Mouse (Mus musculus) left cerebral cortex, postnatal 25 days (tissue): ENCODE results near the gene Ptges3. TPM values are rescaled to one million over a fixed set of nuclear protein-coding genes. Genes with fewer than 3 reads are reported as not detected.
A peak's percentile ranks its signal among the peaks of the same experiment; 100 is the strongest.

ENCODE experiments used
- DNase-seq, 2 experiments: peaks; one replicate each; pipeline ENCODE4 v3.0.0; 2022; ENCODE audit warnings: low spot score in 2 of 2, mixed read lengths in 1 of 2
- intact Hi-C: fragments of 180-260 bp; cut with DNase I; formaldehyde crosslinking; loops from one replicate; pipeline ENCODE4 v1.15.1; 2025
- total RNA-seq, 2 experiments: library from RNA; stranded (reverse); gene quantifications; 2 replicates each; pipeline ENCODE4 v1.2.3; 2021

The Ptges3 gene
- total RNA-seq, 2 experiments from 2014 or later, result 127 to 132 TPM

DNA sequence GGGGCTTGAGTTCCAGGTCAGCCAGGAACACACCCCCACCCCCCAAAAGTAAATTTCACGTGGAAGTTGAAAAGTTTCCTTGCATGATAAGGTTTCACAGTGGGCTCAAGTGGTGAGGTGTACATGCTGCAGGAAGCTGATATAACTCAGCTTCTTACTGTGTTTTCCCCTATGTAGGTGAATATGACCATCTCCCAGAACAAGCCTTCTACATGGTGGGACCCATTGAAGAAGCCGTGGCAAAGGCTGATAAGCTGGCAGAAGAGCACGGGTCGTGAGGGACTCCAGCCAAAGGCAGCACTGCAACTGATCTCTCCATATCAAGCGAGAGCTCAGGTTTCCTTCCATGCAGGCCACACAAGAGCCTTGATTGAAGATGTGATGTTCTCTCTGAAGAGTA, 31.1 kb downstream of the Ptges3 start:
- no peak for DNase-seq
- intact Hi-C loops, result loop anchor here (10.0 kb wide), 1 partner anchor 365 kb away; the partner anchor contains the start of gene Smarcc2

GRCm38 (mm10) chr10:128090651-128091563, 32.2 kb downstream of the Ptges3 start:
- intact Hi-C loops, result loop anchor here (10.0 kb wide), 1 partner anchor 364 kb away; the partner anchor contains the start of gene Smarcc2
- DNase-seq, result peak; percentile 82 to 91

- intact Hi-C loops, result loop anchor here (2.0 to 10.0 kb wide), 2 partner anchors 97 to 363 kb away; partner anchors contain the start of gene Smarcc2
- DNase-seq, result peak; percentile 24 to 38
Observed at GRCm38 (mm10) chr10:128091564-128092505, 33.1 kb downstream of the Ptges3 start, which contains the start of gene Baz2a. Gene Baz2a, plus strand, starts transcription at chr10:128091577.

DNA sequence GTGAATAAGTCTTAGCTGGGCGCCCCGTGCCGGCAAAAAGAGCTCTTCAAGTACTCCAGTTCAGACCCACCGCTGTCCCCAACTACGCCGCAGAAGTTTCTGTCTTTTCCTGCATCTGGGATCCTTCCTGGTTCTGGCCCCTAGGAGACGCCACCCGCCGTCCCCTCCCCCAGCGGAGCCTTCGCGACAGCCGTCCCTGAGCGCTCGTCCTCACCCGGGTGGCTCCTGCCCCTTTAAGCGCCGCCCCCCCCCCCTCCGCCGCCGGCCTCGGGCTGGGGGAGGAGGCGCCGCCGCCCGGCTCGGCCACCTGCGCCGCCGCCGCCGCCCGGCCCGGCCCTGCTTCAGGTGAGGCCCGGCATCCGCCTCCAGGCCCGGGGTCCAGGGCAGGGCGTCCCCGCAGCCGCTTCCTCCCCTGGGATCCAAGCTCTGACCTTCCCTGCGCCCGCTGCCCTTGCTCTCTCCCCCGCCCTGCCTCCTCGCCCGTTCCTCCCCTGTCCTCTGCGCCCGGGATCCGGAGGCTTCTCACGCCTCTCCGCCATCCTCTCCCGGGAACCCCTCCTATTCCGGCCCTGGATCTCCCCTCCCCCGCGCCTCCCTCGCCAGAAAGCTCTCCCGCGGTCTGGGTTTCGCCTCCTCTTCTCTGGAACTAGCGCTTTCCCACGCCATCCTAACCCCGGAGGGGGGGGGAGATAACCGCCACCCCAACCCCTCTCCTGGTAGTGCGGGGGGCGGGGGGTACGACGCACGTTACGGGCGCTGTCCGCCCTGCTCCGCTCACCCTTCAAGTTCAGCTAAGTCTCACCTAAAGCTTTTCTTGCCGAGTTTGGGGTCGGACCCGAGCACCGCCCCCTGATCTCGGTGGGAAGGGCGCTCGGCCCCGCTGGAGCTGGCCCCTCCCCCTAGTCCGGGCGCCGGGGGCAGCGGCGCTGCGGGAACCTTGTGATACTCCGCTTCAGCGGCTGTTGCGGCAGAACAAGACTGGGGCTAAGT, 34.0 kb downstream of the Ptges3 start:
- peak; percentile 62 to 78 for DNase-seq
- intact Hi-C loops, result loop anchor here (2.0 to 10.0 kb wide), 2 partner anchors 96 to 362 kb away; partner anchors contain the start of gene Smarcc2

DNA sequence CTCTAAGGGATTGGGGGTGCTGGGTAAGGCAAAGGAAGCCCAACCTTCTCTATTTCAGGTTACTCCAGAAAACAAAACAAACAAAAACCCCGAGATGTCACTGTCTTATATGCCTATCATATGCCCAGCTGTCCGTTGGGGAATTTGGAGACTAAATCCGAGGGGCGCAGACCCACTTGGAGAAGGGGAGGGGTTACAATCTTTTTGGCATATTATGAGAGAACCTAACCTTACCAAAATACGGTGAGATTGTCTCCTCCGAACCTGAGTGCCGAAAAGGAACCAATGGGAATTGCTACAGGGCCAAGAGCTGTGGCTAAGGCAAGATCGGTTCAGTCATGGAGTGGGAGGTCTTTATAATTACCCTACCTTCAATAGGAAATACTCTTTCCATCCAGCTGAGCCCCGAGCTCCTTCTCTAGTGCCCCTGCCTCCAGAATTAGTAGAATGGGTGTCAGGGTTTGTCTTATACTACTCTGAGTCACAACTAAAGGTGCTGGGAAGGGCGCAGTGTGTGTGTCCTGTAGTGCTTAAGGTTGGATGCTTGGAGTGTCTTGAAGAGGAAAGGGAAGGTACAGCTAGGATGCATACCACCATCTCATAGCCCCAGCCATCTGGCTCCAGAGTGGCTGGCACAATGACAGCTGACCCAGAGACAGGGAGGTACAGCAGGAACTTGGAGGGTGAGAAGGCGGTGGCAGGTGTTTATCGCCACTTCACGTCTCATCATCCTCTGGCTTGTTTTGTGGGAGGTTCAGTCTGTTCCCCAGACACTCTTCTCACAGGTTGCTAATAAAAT, 34.9 kb downstream of the Ptges3 start:
- DNase-seq, result no peak
- intact Hi-C loops, result loop anchor here (2.0 to 10.0 kb wide), 2 partner anchors 95 to 361 kb away; partner anchors contain the start of gene Smarcc2

DNA sequence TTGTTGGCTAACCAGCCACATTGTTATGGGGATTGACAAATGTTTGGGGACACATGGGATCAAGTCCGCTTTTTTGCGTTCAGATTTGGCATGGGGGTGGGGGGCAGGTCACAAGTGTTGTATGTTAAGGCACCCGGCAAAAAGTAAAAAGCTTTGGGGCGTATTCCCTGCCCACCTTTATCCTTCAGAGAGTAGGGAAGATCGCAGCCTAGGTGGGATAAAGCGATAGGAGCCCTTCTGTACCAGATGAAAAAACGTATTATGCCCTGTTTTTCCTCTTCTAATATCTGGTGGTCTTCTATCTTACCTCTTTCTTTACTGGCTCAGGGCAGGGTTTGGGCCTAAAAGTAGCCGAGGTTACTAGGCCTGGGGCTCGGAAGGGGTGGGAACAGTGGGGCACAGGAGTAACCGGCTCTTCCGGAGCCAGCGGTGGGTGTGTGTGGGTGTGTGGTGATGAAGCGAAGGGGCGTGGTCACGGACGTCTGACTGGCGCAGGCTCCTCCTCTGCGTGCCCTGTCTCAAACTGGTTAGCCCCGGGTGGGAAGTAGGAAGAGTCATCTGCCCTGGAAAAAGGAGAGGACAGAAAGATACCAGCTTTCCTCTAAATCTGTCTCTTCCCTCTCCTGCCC, 35.7 kb downstream of the Ptges3 start:
- intact Hi-C loops, result loop anchor here (10.0 kb wide), 1 partner anchor 360 kb away; the partner anchor contains the start of gene Smarcc2

GRCm38 (mm10) chr10:128095003-128095636, 36.4 kb downstream of the Ptges3 start:
- DNase-seq, result no peak
- intact Hi-C loops, result loop anchor here (10.0 kb wide), 1 partner anchor 360 kb away; the partner anchor contains the start of gene Smarcc2

More for the DNA sequence above, 35.7 kb downstream of the Ptges3 start:
- peak; percentile 51 to 71 for DNase-seq

- no peak for DNase-seq
- intact Hi-C loops, result loop anchor here (1.0 to 10.0 kb wide), 2 partner anchors 80 to 358 kb away; partner anchors contain the start of gene Smarcc2
Observed at GRCm38 (mm10) chr10:128096313-128096692, 37.5 kb downstream of the Ptges3 start.

- intact Hi-C loops, result loop anchor here (1.0 to 10.0 kb wide), 2 partner anchors 79 to 358 kb away; partner anchors contain the start of gene Smarcc2
- DNase-seq, result peak; percentile 86
Observed at GRCm38 (mm10) chr10:128096693-128097586, 38.2 kb downstream of the Ptges3 start.

DNA sequence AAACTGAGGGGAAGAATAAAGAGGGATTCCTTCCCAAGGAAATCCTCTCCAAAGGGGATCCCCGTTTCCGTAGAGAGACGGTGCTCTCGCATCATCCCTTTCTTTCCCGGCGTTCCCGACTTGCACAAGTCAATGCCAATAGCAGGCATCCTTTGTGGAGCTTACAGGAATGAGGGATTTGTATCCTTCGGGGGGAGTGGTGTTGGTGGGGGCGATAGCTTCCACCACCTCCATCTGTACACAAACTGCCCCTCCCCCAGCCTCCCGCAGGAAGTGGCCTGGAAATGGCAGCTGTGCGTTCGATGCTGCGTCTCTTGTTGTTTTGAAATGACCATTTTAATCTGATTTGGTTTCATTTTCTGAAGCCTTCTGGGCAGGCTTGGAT, 38.8 kb downstream of the Ptges3 start:
- peak; percentile 55 to 58 for DNase-seq
- intact Hi-C loops, result loop anchor here (10.0 kb wide), 1 partner anchor 357 kb away; the partner anchor contains the start of gene Smarcc2

DNA sequence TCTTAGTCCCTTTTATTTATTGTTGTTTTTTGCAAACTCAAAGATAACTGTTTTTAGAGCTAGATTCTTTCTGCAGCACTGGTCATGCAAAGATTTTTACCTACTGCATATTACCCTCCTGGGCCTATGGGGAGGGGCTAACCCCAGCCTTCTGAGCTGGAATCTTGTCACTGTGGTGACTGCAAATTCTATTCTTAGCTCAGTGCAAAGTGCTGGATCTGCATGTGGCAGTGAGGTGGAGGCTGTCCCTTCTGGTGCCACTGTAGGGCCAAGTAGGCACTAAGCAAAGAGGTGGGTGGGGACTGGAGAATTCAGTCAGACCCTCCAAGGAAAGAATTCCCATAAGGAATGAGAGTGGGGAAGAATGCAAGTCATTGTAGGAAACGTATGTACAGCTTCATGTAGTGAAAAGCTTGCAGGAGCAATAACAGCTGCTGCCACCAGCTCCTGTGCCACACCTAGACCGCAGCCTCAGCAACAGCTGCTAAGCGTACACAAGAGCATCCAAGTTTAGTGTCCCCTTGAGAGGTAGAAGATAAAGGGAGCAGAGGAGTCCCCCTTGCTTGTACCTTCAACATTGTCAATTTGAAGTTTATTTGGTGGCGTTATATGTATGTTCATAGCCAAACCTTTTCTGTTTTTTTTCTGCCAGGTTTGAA, 51.5 kb downstream of the Ptges3 start:
- intact Hi-C loops, result no loop called here
- DNase-seq, result no peak

- intact Hi-C loops, result no loop called here
Observed at GRCm38 (mm10) chr10:128111227-128111626, 52.5 kb downstream of the Ptges3 start.

DNA sequence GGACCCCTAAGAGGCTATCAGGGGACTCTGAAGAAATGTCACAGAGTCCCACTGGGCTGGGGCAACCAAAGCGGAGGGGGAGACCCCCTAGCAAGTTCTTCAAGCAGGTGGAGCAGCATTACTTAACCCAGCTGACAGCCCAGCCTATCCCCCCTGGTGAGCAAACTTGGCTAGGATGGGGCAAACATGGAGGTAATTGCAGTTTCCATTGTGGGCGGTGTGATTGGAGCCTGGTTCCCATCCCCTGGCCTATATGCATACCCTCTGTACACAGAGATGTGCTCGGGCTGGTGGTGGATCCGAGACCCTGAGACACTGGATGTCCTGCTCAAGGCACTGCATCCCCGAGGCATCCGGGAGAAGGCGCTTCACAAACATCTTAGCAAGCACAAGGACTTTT, 65.1 kb downstream of the Ptges3 start:
- DNase-seq, result no peak
- intact Hi-C loops, result no loop called here

More at GRCm38 (mm10) chr10:128111227-128111626, 52.5 kb downstream of the Ptges3 start:
- DNase-seq, result no peak

GRCm38 (mm10) chr10:128124831-128125230, 66.1 kb downstream of the Ptges3 start:
- intact Hi-C loops, result no loop called here
- DNase-seq, result no peak

GRCm38 (mm10) chr10:128125951-128126350, 67.2 kb downstream of the Ptges3 start:
- intact Hi-C loops, result no loop called here
- no peak for DNase-seq
